Mouse (Mus musculus) kidney, adult 18-20 months (tissue): Measurements from ENCODE around the gene Qprt.
"Not testable (repeated sequence)": the region's sequence is repeated elsewhere in the genome, so short reads cannot be mapped to it uniquely, and the experiment has no call there.

ENCODE experiments used
- DNase-seq: peaks from one replicate; pipeline ENCODE4 v3.0.0; 2021

Qprt gene

GRCm38 (mm10) chr7:127091114-127091896 is 30.7 kb downstream of the Qprt start, which contains the start of gene AI467606:
AI467606 (plus strand) TSS chr7:127091359.
- DNase-seq, result no peak

- DNase-seq, result no peak
Observed at GRCm38 (mm10) chr7:127090154-127091113, 31.6 kb downstream of the Qprt start.

- DNase-seq, result no peak
Observed at GRCm38 (mm10) chr7:127088901-127089845, 32.9 kb downstream of the Qprt start.

GRCm38 (mm10) chr7:127088083-127088482 is 33.9 kb downstream of the Qprt start:
- no peak for DNase-seq

- not testable (repeated sequence) for DNase-seq
Observed at GRCm38 (mm10) chr7:127087278-127088010, 34.6 kb downstream of the Qprt start, which contains the start of gene Zg16. Zg16 (minus strand) TSS chr7:127087328.

GRCm38 (mm10) chr7:127085751-127086150 is 36.3 kb downstream of the Qprt start:
- DNase-seq, result not testable (repeated sequence)

- no peak for DNase-seq
Observed at GRCm38 (mm10) chr7:127084794-127085193, 37.2 kb downstream of the Qprt start.

GRCm38 (mm10) chr7:127083689-127084088 is 38.3 kb downstream of the Qprt start:
- DNase-seq, result no peak

GRCm38 (mm10) chr7:127082995-127083394 is 39.0 kb downstream of the Qprt start:
- DNase-seq, result no peak

GRCm38 (mm10) chr7:127082271-127082670 is 39.8 kb downstream of the Qprt start:
- DNase-seq, result no peak

- no peak for DNase-seq
Observed at GRCm38 (mm10) chr7:127080045-127080444, 42.0 kb downstream of the Qprt start.

- DNase-seq, result no peak
Observed at GRCm38 (mm10) chr7:127077692-127078091, 44.3 kb downstream of the Qprt start.

- peak; percentile 35 for DNase-seq
Observed at GRCm38 (mm10) chr7:127076188-127076587, 45.8 kb downstream of the Qprt start.

GRCm38 (mm10) chr7:127073221-127073620 is 48.8 kb downstream of the Qprt start:
- no peak for DNase-seq

GRCm38 (mm10) chr7:127070871-127071413 is 51.1 kb downstream of the Qprt start:
- DNase-seq, result no peak

- no peak for DNase-seq
Observed at GRCm38 (mm10) chr7:127066317-127066716, 55.7 kb downstream of the Qprt start.

- no peak for DNase-seq
Observed at GRCm38 (mm10) chr7:127065538-127065937, 56.5 kb downstream of the Qprt start.
